Mouse (Mus musculus) heart, adult 2 months (tissue): Measurements from ENCODE around the gene Gtf2a1. TPM values are rescaled to one million over a fixed set of nuclear protein-coding genes. Genes with fewer than 3 reads are reported as not detected.

Source experiments
- DNase-seq, 2 experiments: peaks; one replicate each; pipeline ENCODE4 v3.0.0; 2021
- H3K27ac ChIP-seq: fragments of 200-600 bp; 2 replicates; pipeline ENCODE4 v1.8.1; 2022
- H3K27me3 ChIP-seq: fragments of 200-500 bp; 2 replicates; pipeline ENCODE4 v1.6.1; 2012; ENCODE audit warnings: mild to moderate bottlenecking, low read length, inconsistent platforms, mixed read lengths; ENCODE audit not compliant: control insufficient read depth, insufficient read depth
- H3K36me3 ChIP-seq: fragments of 200-500 bp; 2 replicates; pipeline ENCODE4 v1.6.1; 2012; ENCODE audit warnings: low read length, inconsistent platforms; ENCODE audit not compliant: control insufficient read depth, insufficient read depth
- H3K4me1 ChIP-seq: fragments of 200-500 bp; 2 replicates; pipeline ENCODE4 v1.6.1; 2011; ENCODE audit warnings: low read length; ENCODE audit not compliant: control insufficient read depth, insufficient read depth
- H3K4me3 ChIP-seq: fragments of 200-600 bp; 2 replicates; pipeline ENCODE4 v1.8.1; 2022
- H3K79me2 ChIP-seq: fragments of 200-500 bp; replicated peaks from 2 replicates; pipeline ENCODE4 v1.6.1; 2012; ENCODE audit warnings: mild to moderate bottlenecking, inconsistent platforms, low read length, moderate library complexity, mixed read lengths; ENCODE audit not compliant: control insufficient read depth, insufficient read depth
- H3K9ac ChIP-seq: fragments of 200-500 bp; 2 replicates; pipeline ENCODE4 v1.6.1; 2012; ENCODE audit warnings: low read depth, mild to moderate bottlenecking, control low read depth, inconsistent platforms, low read length, mixed read lengths
- CTCF ChIP-seq: fragments of 200-600 bp; IDR thresholded peaks from 2 replicates; pipeline ENCODE4 v1.8.1; 2022; ENCODE audit warnings: antibody characterized with exemption, mild to moderate bottlenecking, moderate library complexity
- EP300 ChIP-seq: fragments of 200-500 bp; IDR thresholded peaks from 2 replicates; pipeline ENCODE4 v1.6.1; 2011; ENCODE audit warnings: low read depth, low read length, control low read depth; ENCODE audit not compliant: insufficient read depth
- POLR2A ChIP-seq: fragments of 200-500 bp; IDR thresholded peaks from 2 replicates; pipeline ENCODE4 v1.6.1; 2011; ENCODE audit warnings: mild to moderate bottlenecking, low read depth, low read length, control low read depth; ENCODE audit not compliant: insufficient read depth
- WGBS: fragments of 180-500 bp; shearing (Covaris S2); methylation state at CpG from one replicate; pipeline ENCODE4 v1.1.7; 2018; 5-methylcytosine and 5-hydroxymethylcytosine counted together
- intact Hi-C: fragments of 180-260 bp; cut with DNase I; formaldehyde crosslinking; loops from one replicate; pipeline ENCODE4 v1.15.1; 2025
- polyA plus RNA-seq: library from polyadenylated mRNA; depleted of rRNA; stranded (reverse); fragments of >200 nt; gene quantifications from 2 replicates; pipeline ENCODE4 v1.2.3, GENCODE M21; 2012; rRNA removed
- total RNA-seq, 2 experiments: library from RNA; stranded (reverse); gene quantifications; 2 replicates each; pipeline ENCODE4 v1.2.3; 2021

Gtf2a1 gene
- total and polyA plus RNA-seq, 3 experiments = 9.1 to 28.3 (median 25.3) TPM

- no peak overlapping the region for H3K9ac ChIP-seq
- no peaks in the 10 kb centered on the region for H3K36me3 ChIP-seq
- no peak overlapping the region for H3K27ac ChIP-seq
- H3K4me3 ChIP-seq = no peak overlapping the region
- DNase-seq = no peak
- TF ChIP-seq EP300 (no peak), POLR2A (no peak), CTCF (no peak)
- H3K79me2 ChIP-seq = no peaks in the 10 kb centered on the region
- peaks cover 2% of the 10 kb centered on the region; the same call in 1 of the 2 replicates for H3K27me3 ChIP-seq
- 86% methylated on average over 7 of the region's 7 CpGs for WGBS
- intact Hi-C loops = no loop called here
- H3K4me1 ChIP-seq = no peaks in the 10 kb centered on the region
These were observed 50.1 kb downstream of the Gtf2a1 start for GRCm38 (mm10) chr12:91540202-91540601.

GRCm38 (mm10) chr12:91534514-91534913, 55.8 kb downstream of the Gtf2a1 start:
- WGBS = 70% methylated on average over 6 of the region's 6 CpGs
- Histone ChIP-seq H3K27me3 (no peaks in the 10 kb centered on the region), H3K79me2 (no peaks in the 10 kb centered on the region), H3K9ac (no peak overlapping the region), H3K36me3 (no peaks in the 10 kb centered on the region), H3K4me1 (no peaks in the 10 kb centered on the region), H3K4me3 (no peak overlapping the region), H3K27ac (no peak overlapping the region)
- no peak for DNase-seq
- intact Hi-C loops = no loop called here
- TF ChIP-seq POLR2A = no peak
- no peak for TF ChIP-seq EP300
- no peak for TF ChIP-seq CTCF

- H3K27me3 ChIP-seq = no peaks in the 10 kb centered on the region
- intact Hi-C loops = no loop called here
- H3K79me2 ChIP-seq = no peaks in the 10 kb centered on the region
- no peak for DNase-seq
- no peaks in the 10 kb centered on the region for H3K36me3 ChIP-seq
- 51% methylated on average over 3 of the region's 3 CpGs for WGBS
- no peak overlapping the region for H3K27ac ChIP-seq
- no peak overlapping the region for H3K9ac ChIP-seq
- no peak overlapping the region for H3K4me3 ChIP-seq
- no peaks in the 10 kb centered on the region for H3K4me1 ChIP-seq
- no peak for TF ChIP-seq POLR2A
- no peak for TF ChIP-seq CTCF
- no peak for TF ChIP-seq EP300
These were observed 66.7 kb downstream of the Gtf2a1 start for GRCm38 (mm10) chr12:91523626-91524025.

GRCm38 (mm10) chr12:91517808-91518207, 72.5 kb downstream of the Gtf2a1 start:
- intact Hi-C loops = no loop called here
- 61% methylated on average over 3 of the region's 3 CpGs for WGBS
- H3K27me3 ChIP-seq = no peaks in the 10 kb centered on the region

GRCm38 (mm10) chr12:91513980-91514379, 76.3 kb downstream of the Gtf2a1 start:
- no peak for DNase-seq
- TF ChIP-seq CTCF = no peak
- no peak for TF ChIP-seq POLR2A
- no peak for TF ChIP-seq EP300
- H3K79me2 ChIP-seq = no peaks in the 10 kb centered on the region
- no peaks in the 10 kb centered on the region for H3K27me3 ChIP-seq
- no peak overlapping the region for H3K9ac ChIP-seq
- H3K36me3 ChIP-seq = no peaks in the 10 kb centered on the region
- intact Hi-C loops = no loop called here
- no peak overlapping the region for H3K27ac ChIP-seq
- no peak overlapping the region for H3K4me3 ChIP-seq
- no peaks in the 10 kb centered on the region for H3K4me1 ChIP-seq
- WGBS = 79% methylated on average over 6 of the region's 6 CpGs

More at GRCm38 (mm10) chr12:91517808-91518207, 72.5 kb downstream of the Gtf2a1 start:
- no peaks in the 10 kb centered on the region for H3K79me2 ChIP-seq
- no peak overlapping the region for H3K4me3 ChIP-seq
- DNase-seq = no peak
- H3K9ac ChIP-seq = no peak overlapping the region
- H3K36me3 ChIP-seq = no peaks in the 10 kb centered on the region
- no peaks in the 10 kb centered on the region for H3K4me1 ChIP-seq
- H3K27ac ChIP-seq = no peak overlapping the region
- no peak for TF ChIP-seq EP300
- TF ChIP-seq POLR2A = no peak
- no peak for TF ChIP-seq CTCF

GRCm38 (mm10) chr12:91511766-91512165, 78.5 kb downstream of the Gtf2a1 start:
- 60% methylated on average over 3 of the region's 3 CpGs for WGBS
- no peak overlapping the region for H3K27ac ChIP-seq
- no peak for DNase-seq
- H3K36me3 ChIP-seq = no peaks in the 10 kb centered on the region
- no peaks in the 10 kb centered on the region for H3K27me3 ChIP-seq
- no peak overlapping the region for H3K9ac ChIP-seq
- no peak for TF ChIP-seq POLR2A
- no peak for TF ChIP-seq EP300
- TF ChIP-seq CTCF = no peak
- no peaks in the 10 kb centered on the region for H3K4me1 ChIP-seq
- intact Hi-C loops = no loop called here
- no peak overlapping the region for H3K4me3 ChIP-seq
- H3K79me2 ChIP-seq = no peaks in the 10 kb centered on the region

Other genes with a start within 250 kb of the Gtf2a1 start
- gene Cep128, start 206.1 kb downstream of the Gtf2a1 start, total RNA-seq = 10 to 100 TPM; 10.0 to 11.0 TPM
- 8.7 and 17.2 TPM in 2 replicates for gene Cep128, start 206.1 kb downstream of the Gtf2a1 start, polyA plus RNA-seq
- under 1 TPM; 0.16 to 0.41 TPM for gene Tshr, start 205.9 kb downstream of the Gtf2a1 start, total RNA-seq
- gene Tshr, start 205.9 kb downstream of the Gtf2a1 start, polyA plus RNA-seq = 0.45 and 0.56 TPM in 2 replicates
- gene Ston2, start 197.9 kb upstream of the Gtf2a1 start, total RNA-seq = 1 to 10 TPM; 3.6 to 4.1 TPM
- 4.7 and 6.7 TPM in 2 replicates for gene Ston2, start 197.9 kb upstream of the Gtf2a1 start, polyA plus RNA-seq